Mouse (Mus musculus): ENCODE measurements around the gene Tekt4.

DNA sequence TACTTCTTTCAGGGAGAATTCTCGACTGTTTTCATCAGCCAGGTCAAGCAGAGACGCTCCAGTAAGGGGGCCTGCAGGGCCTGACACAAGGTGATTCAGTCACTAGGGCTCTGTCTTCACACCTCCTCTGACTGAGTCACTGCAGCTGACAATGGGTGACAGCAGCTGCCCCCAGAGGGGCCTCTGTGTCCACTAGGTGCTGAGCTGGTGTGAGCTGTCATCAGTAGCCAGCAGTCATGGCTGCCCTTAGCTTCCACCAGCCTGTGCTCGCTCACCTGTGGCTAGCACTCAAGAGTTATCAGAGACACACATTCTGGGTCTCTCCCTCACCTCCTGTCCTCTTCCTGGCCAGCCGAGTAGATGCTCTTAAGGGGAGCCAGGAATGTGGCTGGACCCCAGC lies 26.4 kb downstream of the Tekt4 start:
- TF ChIP-seq CTCF (IDR thresholded peaks at IDR 0.05; ENCODE audit: extremely low read depth, insufficient read depth, insufficient read length, insufficient replicate concordance) (no peak), POLR2A (IDR thresholded peaks at IDR 0.05; ENCODE audit: low read depth, low read length) (no peak)

All from spleen, adult 2 months (tissue).